Mouse (Mus musculus) midbrain, embryonic 16.5 days (tissue): ENCODE results near the gene Slc23a4. TPM values are rescaled to one million over a fixed set of nuclear protein-coding genes. Genes with fewer than 3 reads are reported as not detected.

Experiments used
- ATAC-seq: fragments of 200-750 bp; cut with Nextera tagmentation; 2 replicates; pipeline ENCODE4 v1.8.0; 2017; ENCODE audit warnings: moderate TSS enrichment
- H3K27ac ChIP-seq: fragments of 300-500 bp; sonication (generic); 2 replicates; pipeline ENCODE4 v1.5.1; 2014; ENCODE audit warnings: mild to moderate bottlenecking, low read length, mixed read lengths
- H3K27me3 ChIP-seq: fragments of 300-500 bp; sonication (generic); 2 replicates; pipeline ENCODE4 v1.6.1; 2014; ENCODE audit warnings: low read depth, low read length, mixed read lengths; ENCODE audit not compliant: control insufficient read depth, insufficient read depth
- H3K36me3 ChIP-seq: fragments of 300-500 bp; sonication (generic); 2 replicates; pipeline ENCODE4 v1.6.1; 2014; ENCODE audit warnings: mild to moderate bottlenecking, low read length, moderate library complexity, mixed read lengths; ENCODE audit not compliant: control insufficient read depth, insufficient read depth
- H3K4me1 ChIP-seq: fragments of 300-500 bp; sonication (generic); 2 replicates; pipeline ENCODE4 v1.6.1; 2014; ENCODE audit warnings: mild to moderate bottlenecking, low read length, mixed read lengths; ENCODE audit not compliant: control insufficient read depth, insufficient read depth
- H3K4me2 ChIP-seq: fragments of 300-500 bp; sonication (generic); 2 replicates; pipeline ENCODE4 v1.6.1; 2014; ENCODE audit warnings: mild to moderate bottlenecking, low read length, mixed read lengths
- H3K4me3 ChIP-seq: fragments of 300-500 bp; sonication (generic); 2 replicates; pipeline ENCODE4 v1.5.1; 2014; ENCODE audit warnings: low read depth, mild to moderate bottlenecking, low read length, moderate library complexity, mixed read lengths
- H3K9ac ChIP-seq: fragments of 300-500 bp; sonication (generic); 2 replicates; pipeline ENCODE4 v1.6.1; 2014; ENCODE audit warnings: low read depth, low read length, mixed read lengths
- H3K9me3 ChIP-seq: fragments of 300-500 bp; sonication (generic); replicated peaks from 2 replicates; pipeline ENCODE4 v1.6.1; 2014; ENCODE audit warnings: mild to moderate bottlenecking, low read length, mixed read lengths; ENCODE audit not compliant: control insufficient read depth, poor library complexity, severe bottlenecking
- WGBS: fragments of 180-500 bp; shearing (Covaris S2); extraction: QIAGEN DNeasy Blood & Tissue Kit; methylation state at CpG from one replicate; pipeline ENCODE4 v1.1.7; 2014; 5-methylcytosine and 5-hydroxymethylcytosine counted together
- polyA plus RNA-seq: library from polyadenylated mRNA; unstranded; fragments of >200 nt; fragmentation: Nextera tagmentation; extraction: Ambion mirVana; gene quantifications from 2 replicates; pipeline ENCODE4 v1.2.1, GENCODE M21; 2015

Gene Slc23a4
- polyA plus RNA-seq, 1 experiment from 2014 or later = 0.92 TPM

- H3K4me3 ChIP-seq = no peak overlapping the region
- H3K27me3 ChIP-seq = no peaks in the 10 kb centered on the region
- WGBS = 96% methylated on average over 5 of the region's 5 CpGs
- H3K4me1 ChIP-seq = no peaks in the 10 kb centered on the region
- no peaks in the 10 kb centered on the region for H3K36me3 ChIP-seq
- H3K9me3 ChIP-seq = no peaks in the 10 kb centered on the region
- no peak overlapping the region for H3K9ac ChIP-seq
- no peak overlapping the region for H3K27ac ChIP-seq
- no peak for ATAC-seq
- H3K4me2 ChIP-seq = no peak overlapping the region
These were observed 22.5 kb upstream of the Slc23a4 start for GRCm38 (mm10) chr6:35010705-35011104.

GRCm38 (mm10) chr6:35002261-35002669 lies 14.1 kb upstream of the Slc23a4 start:
- no peaks in the 10 kb centered on the region for H3K9me3 ChIP-seq
- H3K9ac ChIP-seq = no peak overlapping the region
- no peak overlapping the region for H3K27ac ChIP-seq
- no peak overlapping the region for H3K4me2 ChIP-seq
- 81% methylated on average over 18 of the region's 18 CpGs for WGBS
- no peaks in the 10 kb centered on the region for H3K27me3 ChIP-seq
- no peaks in the 10 kb centered on the region for H3K4me1 ChIP-seq
- no peak overlapping the region for H3K4me3 ChIP-seq
- ATAC-seq = no peak
- H3K36me3 ChIP-seq = no peaks in the 10 kb centered on the region

GRCm38 (mm10) chr6:34999101-34999500 lies 10.9 kb upstream of the Slc23a4 start:
- 14% methylated on average over 4 of the region's 4 CpGs for WGBS
- no peaks in the 10 kb centered on the region for H3K9me3 ChIP-seq
- peak overlapping the region; percentile 37 for H3K4me2 ChIP-seq
- H3K9ac ChIP-seq = no peak overlapping the region
- H3K36me3 ChIP-seq = no peaks in the 10 kb centered on the region
- ATAC-seq = peak; percentile 54; the same call in 1 of the 2 replicates
- H3K27me3 ChIP-seq = 0 out of 2 replicates have a peak, but pooled peaks cover 2% of the 10 kb centered on the region
- no peak overlapping the region for H3K27ac ChIP-seq
- H3K4me3 ChIP-seq = 0 out of 2 replicates have a peak overlapping the region, but pooled peaks have one; percentile 2
- no peaks in the 10 kb centered on the region for H3K4me1 ChIP-seq

GRCm38 (mm10) chr6:34996496-34996895 lies 8.3 kb upstream of the Slc23a4 start:
- no peak overlapping the region for H3K4me2 ChIP-seq
- 90% methylated on average over 4 of the region's 4 CpGs for WGBS
- H3K4me3 ChIP-seq = no peak overlapping the region
- no peak for ATAC-seq
- no peak overlapping the region for H3K9ac ChIP-seq
- H3K36me3 ChIP-seq = no peaks in the 10 kb centered on the region
- H3K27me3 ChIP-seq = 0 out of 2 replicates have a peak, but pooled peaks cover 2% of the 10 kb centered on the region
- no peaks in the 10 kb centered on the region for H3K9me3 ChIP-seq
- no peaks in the 10 kb centered on the region for H3K4me1 ChIP-seq
- H3K27ac ChIP-seq = no peak overlapping the region

GRCm38 (mm10) chr6:34995265-34995681 lies 7.1 kb upstream of the Slc23a4 start:
- WGBS = 4% methylated on average over 13 of the region's 13 CpGs
- peak; percentile 34 for ATAC-seq

GRCm38 (mm10) chr6:34994692-34995091 lies 6.5 kb upstream of the Slc23a4 start:
- no peak overlapping the region for H3K4me3 ChIP-seq
- H3K27ac ChIP-seq = no peak overlapping the region
- H3K27me3 ChIP-seq = 0 out of 2 replicates have a peak, but pooled peaks cover 2% of the 10 kb centered on the region
- WGBS = 73% methylated on average over 5 of the region's 5 CpGs
- H3K9me3 ChIP-seq = no peaks in the 10 kb centered on the region
- H3K4me1 ChIP-seq = no peaks in the 10 kb centered on the region
- H3K9ac ChIP-seq = no peak overlapping the region
- no peaks in the 10 kb centered on the region for H3K36me3 ChIP-seq
- no peak for ATAC-seq
- H3K4me2 ChIP-seq = peak overlapping the region; percentile 39; the same call in 1 of the 2 replicates

More at GRCm38 (mm10) chr6:34995265-34995681, 7.1 kb upstream of the Slc23a4 start:
- Histone ChIP-seq H3K27me3 (0 out of 2 replicates have a peak, but pooled peaks cover 2% of the 10 kb centered on the region), H3K4me2 (peak overlapping the region; percentile 39), H3K4me1 (no peaks in the 10 kb centered on the region), H3K9ac (no peak overlapping the region), H3K27ac (no peak overlapping the region), H3K36me3 (no peaks in the 10 kb centered on the region), H3K9me3 (no peaks in the 10 kb centered on the region), H3K4me3 (no peak overlapping the region)

- no peak overlapping the region for H3K4me2 ChIP-seq
- ATAC-seq = no peak
- no peak overlapping the region for H3K4me3 ChIP-seq
- no peaks in the 10 kb centered on the region for H3K4me1 ChIP-seq
- no peaks in the 10 kb centered on the region for H3K27me3 ChIP-seq
- no peak overlapping the region for H3K27ac ChIP-seq
- no peaks in the 10 kb centered on the region for H3K9me3 ChIP-seq
- no peaks in the 10 kb centered on the region for H3K36me3 ChIP-seq
- no peak overlapping the region for H3K9ac ChIP-seq
- WGBS = 81% methylated on average over 6 of the region's 6 CpGs
These were observed 1.1 kb upstream of the Slc23a4 start for GRCm38 (mm10) chr6:34989263-34989662.

GRCm38 (mm10) chr6:34987085-34987645 lies 1.0 kb downstream of the Slc23a4 start:
- Histone ChIP-seq H3K36me3 (no peaks in the 10 kb centered on the region), H3K27ac (no peak overlapping the region), H3K4me3 (no peak overlapping the region), H3K4me2 (no peak overlapping the region), H3K9ac (no peak overlapping the region), H3K4me1 (no peaks in the 10 kb centered on the region), H3K9me3 (no peaks in the 10 kb centered on the region), H3K27me3 (no peaks in the 10 kb centered on the region)
- ATAC-seq = no peak
- WGBS = 92% methylated on average over 12 of the region's 12 CpGs

- no peak overlapping the region for H3K4me3 ChIP-seq
- H3K9me3 ChIP-seq = no peaks in the 10 kb centered on the region
- no peaks in the 10 kb centered on the region for H3K27me3 ChIP-seq
- no peak overlapping the region for H3K9ac ChIP-seq
- 68% methylated on average over 9 of the region's 9 CpGs for WGBS
- H3K4me1 ChIP-seq = no peaks in the 10 kb centered on the region
- no peak overlapping the region for H3K27ac ChIP-seq
- no peak overlapping the region for H3K4me2 ChIP-seq
- ATAC-seq = no peak
- H3K36me3 ChIP-seq = no peaks in the 10 kb centered on the region
These were observed 7.5 kb downstream of the Slc23a4 start for GRCm38 (mm10) chr6:34980661-34981060.
